Mouse (Mus musculus) adrenal gland, postnatal 36 days (tissue): ENCODE results near the gene Hoxa13. TPM values are rescaled to one million over a fixed set of nuclear protein-coding genes. Genes with fewer than 3 reads are reported as not detected.

Experiments used
- DNase-seq, 2 experiments: peaks; one replicate each; pipeline ENCODE4 v3.0.0; 2021; ENCODE audit warnings: mixed read lengths in 1 of 2
- total RNA-seq, 2 experiments: library from RNA; stranded (reverse); gene quantifications; 2 replicates each; pipeline ENCODE4 v1.2.3; 2021

Hoxa13 gene
- total RNA-seq, 2 experiments from 2014 or later = not detected

DNA sequence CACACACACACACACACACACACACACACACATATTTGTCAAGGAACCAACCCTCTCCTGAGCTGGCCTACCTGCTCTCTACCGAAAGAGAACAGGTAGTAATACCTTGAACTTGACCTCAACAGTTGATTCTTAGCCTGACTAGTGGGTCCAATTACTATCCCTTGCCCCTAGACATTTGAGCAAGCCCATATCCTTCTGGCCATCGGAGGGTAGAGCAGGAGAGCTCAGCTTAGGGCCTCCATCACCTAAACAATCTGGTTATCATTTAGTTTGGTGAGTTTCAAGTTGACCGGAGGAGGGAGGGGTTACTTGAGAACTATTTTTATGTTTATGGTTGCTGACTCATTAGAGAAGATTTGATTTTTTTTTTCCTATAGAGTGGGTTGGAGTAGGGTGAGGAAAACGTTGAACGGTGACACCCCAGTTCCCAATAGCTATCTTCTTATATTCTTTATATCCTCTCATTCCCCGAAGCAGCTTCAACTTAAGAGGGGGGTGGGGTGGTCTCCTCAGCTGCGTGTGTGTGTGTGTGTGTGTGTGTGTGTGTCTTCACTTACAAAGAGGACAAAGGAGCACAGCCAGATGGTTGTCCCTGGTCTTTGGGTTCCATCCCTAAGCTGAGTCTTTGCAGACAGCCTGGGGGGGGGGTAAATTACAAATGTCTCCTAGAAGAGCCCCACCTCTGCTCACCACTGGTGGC lies 9.4 kb downstream of the Hoxa13 start:
- DNase-seq = no peak

DNA sequence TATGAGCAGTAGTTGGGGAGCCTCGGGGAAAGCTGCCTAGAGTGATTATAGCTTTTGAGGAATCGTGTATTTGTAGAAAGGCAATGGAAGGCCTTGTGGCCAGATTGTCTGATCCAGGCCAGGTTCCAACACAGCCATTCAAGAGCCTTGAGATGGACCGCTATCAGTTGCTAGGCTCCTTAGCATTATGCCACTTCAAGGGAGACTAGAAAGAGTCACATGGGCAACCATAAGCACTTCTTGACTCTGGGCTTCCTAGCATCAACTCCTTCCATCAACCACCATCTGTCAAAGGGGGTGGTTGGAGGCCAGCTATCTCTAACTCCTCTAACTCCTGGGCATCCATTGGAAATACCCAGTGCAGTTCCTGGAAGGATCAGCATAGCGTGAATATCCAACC lies 10.9 kb downstream of the Hoxa13 start:
- DNase-seq = no peak

DNA sequence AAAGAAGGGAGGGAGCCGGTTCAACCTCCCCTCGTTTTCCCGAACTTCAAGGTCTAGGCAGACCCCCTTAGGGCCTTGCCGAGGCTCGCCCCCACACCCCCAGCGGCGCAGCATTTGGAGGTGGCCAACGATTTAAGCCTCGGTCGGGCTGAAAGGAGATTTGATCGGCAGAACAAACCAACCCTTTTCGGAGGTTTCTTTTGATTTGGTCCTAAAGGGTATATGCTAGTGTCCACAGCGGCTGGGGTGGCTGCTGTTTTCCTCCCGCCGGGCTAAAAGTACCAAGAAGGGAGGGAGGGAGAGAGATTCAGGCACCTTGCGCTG lies 11.3 kb downstream of the Hoxa13 start:
- no peak for DNase-seq

DNA sequence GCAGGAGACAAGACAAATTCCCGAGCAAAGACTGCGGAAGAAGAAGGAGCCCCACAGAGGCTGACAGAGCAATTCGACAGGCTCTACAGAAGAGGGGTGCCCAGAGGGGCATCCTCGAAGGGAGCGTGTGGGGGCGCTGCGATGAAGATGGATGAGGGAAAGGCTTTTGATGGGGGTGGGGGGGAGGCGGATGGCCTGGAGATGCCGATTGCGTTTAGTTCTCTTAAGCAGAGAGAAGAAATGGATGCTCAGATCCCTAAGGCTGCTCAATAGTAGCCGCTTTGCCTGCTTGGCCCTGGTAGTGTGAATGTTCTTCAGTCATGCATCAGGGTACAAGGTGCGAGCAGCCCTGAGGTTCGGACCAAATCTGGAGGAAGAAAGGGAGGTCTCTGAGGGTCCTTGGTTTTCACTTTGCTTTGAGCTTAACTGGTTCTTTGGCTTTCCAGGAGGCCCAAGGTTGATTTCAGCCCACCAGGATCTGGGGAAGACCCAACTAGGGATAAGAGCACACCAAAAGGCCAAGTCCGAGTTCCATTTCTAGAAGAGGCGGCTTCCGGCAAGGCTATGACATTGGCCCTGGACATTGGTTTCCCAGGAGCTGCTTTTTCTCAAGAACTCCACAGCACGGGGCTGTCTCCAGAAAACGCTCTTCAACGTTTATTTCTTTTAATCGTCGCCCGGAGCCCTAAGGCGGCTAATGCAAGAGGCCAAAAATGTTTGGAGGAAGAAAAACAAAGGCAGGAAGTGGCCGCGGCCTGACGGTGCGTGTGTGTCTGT lies 11.9 kb downstream of the Hoxa13 start:
- no peak for DNase-seq

DNA sequence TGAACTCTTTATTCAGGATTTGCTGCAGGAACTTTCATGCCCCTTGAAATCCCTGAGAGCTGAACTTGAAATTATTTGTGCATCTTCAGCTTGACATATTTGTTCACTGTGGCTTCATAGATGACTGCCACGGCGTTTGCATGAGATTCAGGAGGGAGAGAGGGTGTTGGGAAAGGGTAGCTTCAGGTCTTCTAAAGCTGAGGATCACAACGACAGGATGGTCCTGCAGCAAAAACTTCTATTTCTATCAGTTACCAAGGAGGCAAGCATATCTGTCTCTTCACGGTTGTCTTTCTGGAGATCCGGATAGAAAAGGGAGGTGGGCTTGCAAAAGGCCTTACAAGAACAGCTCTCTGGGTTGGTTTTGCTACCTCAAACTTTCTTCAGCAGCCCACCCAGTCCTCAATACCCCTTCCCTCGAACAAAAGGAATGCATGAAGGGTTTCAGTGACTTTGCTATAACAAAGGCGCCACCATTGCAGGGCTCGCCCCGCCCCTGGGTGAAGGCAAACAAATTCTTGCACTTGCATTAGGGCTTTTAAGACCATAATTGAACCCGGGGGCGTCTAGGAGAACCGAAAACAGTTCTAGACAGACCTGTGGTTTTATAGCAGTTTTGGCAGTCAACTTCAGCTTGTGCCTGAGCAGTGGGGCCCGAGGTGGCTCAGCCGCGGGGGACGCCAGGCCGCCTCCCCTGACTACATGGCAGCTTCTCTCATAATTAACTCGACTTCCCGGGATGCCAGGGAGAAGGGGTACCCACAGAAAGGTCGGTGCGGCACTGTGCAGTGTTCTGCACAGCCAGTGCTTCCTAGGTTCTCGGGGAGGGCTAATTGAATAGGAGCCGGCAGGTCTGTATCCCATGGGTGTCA lies 12.7 kb downstream of the Hoxa13 start:
- DNase-seq = no peak

DNA sequence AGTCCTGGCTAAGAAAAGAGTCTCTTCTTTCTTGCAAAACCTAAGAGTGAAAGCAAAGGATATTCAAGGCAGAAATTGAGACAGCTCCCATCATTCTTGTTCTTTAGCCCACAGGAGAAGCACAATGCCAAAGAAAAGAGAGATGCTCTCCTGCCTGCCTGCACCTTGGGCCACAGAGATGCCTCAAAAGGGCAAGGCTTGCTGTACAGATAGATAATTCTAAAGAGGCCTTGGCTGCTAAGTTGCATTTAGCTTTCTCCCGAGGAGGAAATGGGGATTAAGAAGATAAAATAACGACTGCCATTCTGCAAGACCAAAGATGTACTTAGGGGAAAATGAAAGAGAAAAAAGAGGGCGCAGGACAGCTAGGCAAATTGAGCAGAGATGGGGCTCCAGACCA lies 13.8 kb downstream of the Hoxa13 start:
- no peak for DNase-seq

DNA sequence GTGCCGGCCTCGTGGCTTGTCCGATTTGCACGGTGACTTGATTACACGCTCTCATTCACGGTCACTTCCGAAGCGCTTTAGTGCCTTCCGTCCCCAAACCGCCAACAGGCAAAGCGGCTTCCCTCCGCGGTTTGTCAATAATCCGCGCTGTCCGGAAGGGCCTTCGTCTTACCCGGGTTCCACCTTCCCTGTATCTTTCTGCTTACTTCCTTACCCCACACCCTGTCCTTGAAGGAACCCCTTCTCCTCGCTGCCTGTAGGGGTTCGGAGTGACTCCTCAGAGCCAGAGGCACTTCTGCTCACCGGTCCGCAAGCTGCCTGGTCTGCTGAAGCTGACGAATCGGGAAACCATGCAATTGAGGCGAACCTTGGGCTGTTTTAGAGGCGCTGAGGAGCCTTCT lies 14.3 kb downstream of the Hoxa13 start:
- no peak for DNase-seq

DNA sequence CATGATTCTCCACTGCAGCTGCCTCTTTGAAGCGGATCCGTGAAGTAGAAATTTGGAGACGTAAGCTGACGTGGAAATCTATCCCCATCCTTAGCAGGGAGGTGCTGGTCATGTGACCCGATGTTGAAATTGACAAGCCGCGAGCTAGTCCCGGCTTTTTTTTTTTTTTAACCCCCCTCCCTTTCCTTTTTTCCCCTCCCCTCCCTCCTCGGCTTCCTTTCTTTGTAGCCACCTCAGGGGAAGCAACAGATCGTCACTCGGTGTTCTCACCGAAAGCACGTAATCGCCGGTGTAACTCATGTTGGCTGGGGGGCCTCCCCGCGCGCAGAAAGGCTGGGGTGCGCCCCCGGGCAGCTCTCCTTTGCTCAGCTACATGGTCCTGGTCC lies 14.9 kb downstream of the Hoxa13 start, which contains the start of gene Hoxa11:
Hoxa11 (minus strand) TSS at position 54 of the 386 bp plus-strand sequence.
- no peak for DNase-seq

DNA sequence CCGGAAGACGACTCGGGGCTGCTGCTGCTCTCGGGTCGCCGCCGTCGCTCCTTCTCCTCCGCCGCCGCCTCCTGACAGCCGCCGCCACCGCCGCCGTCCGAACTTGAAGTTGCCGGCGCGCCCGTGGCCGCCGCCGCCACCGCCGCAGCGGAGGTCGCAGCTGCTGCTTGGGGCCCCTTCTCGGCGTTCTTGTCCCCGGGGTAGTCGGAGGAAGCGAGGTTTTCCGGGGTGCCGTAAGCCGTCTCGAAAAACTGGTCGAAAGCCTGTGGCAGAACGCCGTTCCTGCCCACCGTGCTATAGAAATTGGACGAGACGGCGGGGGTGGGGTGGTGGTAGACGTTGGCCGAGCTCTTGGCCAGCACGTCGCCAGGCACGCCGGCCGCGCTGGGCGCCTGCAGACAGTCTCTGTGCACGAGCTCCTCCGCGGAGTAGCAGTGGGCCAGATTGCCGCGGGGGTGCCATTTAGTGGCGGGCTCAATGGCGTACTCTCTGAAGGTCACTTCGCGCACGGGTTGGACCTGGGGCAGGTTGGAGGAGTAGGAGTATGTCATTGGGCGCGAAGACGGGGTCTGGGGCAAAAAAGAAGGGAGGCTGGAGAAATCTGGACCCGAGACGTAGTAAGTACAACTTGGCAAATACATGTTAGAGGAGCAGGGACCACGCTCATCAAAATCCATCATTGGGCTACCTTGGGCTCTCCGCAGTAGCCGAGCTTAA lies 15.5 kb downstream of the Hoxa13 start:
- DNase-seq = no peak

DNA sequence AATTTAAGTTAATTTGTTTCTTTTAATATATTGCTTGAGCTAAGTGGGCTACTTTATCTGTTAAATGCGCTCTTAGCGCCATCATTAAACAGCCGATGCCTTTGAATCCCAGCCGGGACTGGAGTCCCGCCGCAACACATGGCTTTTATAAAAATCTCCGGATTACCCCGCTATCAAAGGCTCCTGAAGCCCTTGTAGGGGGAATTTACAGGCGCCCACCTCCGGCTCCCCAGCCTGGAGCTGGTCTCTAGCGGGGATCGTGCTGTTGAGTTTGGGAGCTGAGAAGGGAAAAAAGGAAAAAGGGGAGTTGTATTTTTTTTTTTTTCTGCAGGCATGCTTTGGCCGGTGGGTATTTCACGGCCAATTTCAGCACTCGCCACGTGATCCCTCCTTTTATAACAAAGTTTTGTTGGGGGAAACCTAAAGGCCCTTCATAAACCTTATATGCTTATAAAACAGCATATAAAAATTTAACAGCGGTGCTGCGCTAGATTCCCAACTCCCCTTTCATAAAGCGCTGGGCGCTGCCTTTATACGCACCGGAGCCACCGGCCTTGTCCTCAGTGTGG lies 16.1 kb downstream of the Hoxa13 start:
- no peak for DNase-seq

DNA sequence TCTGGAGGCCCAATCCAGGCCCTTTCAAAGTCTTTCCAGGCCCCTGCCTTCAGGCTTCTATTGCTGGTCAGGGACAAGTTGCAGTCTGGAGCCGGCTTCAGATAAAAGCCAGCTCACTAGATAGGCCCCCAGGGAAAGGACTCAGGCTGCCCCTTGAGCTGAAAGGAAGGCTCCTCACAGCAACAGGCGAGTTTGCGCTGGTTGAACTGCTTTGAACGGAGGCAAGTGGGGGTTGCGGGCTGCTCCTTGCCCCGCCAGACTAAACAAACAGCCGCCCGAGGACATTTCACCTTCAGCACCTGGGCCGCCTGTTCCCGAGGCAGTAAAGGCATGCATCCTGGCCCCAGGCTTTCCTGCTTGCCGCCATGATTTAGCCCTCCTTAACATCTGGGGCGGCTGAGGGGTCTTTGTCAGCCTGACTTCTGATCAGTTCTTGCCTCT lies 17.0 kb downstream of the Hoxa13 start:
- DNase-seq = no peak

DNA sequence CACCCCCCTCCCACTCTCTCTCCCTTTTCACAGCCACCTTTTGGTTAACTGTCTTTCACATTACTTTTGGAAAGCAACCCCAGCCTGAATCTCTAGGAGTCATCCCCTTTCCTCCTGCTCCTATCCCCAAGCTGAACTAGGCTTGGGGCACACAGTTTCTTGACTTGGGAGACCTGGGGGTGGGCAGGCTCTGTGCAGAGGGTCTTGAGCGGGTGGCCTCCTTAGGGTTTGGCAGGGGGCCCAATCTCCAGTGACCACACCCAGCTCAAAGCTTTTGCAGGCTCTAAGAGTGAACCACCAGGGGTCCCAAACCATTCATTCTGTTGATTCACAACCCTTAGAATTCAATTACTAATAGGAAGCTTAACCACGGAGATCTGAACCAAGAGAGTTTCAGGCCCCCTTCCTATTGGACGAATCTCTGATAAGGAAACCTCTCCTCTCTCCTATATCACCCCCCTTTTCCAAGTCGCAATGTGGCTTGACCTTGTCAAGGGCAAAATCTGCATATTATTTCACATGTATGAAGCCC lies 17.8 kb downstream of the Hoxa13 start:
- no peak for DNase-seq

DNA sequence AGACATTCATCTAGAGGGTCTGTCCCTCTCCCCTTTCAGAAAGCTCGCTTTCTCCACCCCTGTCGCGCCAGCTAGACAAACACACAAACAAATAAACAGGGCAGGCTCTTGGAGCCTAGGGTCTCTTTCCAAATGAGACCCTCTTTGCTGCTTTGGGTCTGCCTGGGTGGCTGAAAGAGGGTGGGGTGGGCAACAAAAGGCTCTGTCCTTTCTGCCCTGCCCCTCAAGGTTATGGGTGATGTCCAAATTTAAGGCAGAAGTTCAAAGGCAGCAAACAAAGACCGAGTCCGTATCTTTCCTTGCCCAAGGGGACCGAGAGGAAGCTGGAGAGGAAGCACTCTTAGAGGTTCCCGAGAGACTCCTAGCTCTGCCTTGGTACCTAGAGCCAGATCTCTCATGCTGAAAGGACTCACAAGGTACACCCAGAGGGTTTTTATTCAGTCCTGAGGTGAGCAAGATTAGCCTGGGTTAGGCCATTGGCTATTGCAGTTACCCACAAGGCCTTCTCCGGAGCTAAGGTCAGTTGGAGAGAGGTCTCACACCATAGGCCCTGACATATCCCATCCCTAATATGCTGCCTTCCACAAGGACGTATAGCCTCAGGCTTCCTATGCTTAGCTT lies 19.6 kb downstream of the Hoxa13 start:
- no peak for DNase-seq

DNA sequence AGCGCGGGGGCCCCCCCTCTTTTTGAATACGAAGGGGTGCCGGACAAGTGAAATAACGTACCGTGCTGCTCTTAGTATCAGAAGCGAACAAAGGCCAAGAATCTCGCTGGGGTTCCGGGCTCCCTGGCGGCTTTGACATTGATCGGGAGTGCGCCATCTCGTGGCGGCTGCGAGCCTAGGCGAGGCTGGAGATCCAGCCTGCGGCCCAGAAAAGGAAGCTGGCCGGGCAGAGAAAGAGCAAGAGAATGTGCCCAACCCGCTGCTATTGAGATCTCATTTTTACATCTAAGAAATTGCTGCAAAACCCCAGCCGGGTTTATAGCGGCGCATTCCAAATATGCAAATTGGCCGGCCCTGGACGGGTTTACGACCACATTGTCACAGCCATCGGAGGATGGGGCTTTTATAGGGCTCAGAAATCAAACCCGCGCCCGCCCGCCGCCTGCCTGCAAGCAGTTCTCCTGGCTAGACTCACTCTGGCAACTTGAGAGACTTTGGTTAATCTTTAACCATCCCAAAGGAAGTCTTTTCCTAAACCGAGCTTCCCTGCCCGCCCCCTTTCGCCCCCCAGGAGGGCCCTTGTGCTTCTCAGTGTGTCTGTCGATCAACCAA lies 20.2 kb downstream of the Hoxa13 start, which contains the start of gene Hoxa10:
Hoxa10 (minus strand) TSS at position 466 of the 612 bp plus-strand sequence.
- peak; percentile 79 to 84 for DNase-seq

DNA sequence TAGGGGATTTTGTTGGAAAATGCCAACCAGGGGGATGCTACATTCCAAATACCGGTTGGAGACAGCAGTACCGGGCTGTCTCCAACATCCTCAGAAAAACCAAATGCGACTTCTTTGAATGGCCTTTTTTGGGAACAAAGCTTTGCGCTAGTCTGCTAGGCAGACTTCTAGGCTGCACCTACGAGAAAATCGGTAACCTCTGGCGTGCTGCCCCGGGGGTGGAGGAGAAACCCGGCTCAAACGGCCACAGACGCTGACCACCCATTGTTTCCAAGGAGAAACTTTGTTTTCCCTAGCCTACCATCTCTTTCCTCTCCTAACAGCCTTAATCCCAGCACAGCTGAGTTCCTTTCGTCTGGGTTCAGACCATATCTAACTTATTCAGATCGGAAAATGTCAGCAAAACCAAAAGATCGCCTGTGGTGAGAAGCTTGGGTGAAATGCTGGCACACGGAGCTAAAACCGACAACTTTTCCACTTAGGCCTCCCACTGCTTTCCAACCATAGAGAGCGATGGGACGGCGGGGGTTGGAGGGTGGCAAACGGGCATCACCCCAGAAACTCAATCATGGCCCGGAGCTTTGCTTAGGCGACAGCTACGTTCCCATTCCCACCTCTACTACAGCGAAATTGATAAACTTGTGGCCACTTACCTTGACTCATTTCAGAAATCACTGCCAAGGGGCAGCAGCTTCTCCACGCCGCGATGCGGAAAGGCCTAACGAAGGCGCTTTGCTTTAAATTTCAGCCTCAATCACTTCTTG lies 20.9 kb downstream of the Hoxa13 start:
- no peak for DNase-seq

DNA sequence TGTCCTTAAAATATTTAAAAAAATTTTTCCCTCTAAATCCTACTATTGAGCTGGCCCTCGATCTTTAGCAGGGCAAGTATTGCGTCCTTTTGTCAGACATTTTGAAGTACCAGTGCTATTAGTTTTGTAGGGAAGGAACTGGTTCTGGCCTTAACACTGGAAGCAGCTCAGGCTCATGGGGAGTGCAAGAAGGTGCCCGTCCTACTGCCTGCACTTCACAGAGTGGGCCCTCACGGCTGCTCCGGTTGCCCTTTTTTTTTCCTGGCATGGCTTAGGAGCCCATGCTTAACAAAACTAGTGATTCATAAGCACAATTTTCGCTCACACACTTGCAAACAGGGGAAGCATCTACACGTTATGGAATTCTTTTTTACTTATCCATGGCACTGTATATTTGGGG lies 21.7 kb downstream of the Hoxa13 start:
- no peak for DNase-seq

DNA sequence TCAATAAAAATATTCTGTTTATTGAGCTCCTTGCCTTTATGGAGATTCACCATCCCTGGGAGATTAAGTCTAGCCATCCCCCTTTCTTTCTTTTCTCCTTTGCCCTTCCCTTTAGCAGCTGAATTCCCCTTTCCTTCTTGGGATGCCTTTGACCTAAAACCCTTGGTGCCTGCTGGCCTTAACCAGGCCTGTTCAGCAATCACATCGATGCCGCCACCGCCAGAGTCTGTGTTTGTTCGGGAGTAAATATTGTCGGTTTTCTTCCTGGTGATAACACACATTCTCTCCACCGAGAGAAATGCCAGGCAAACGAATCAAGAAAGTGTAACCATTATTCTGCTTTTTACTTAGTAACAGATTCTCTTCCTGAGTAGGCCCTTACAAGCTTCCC lies 22.5 kb downstream of the Hoxa13 start:
- no peak for DNase-seq

DNA sequence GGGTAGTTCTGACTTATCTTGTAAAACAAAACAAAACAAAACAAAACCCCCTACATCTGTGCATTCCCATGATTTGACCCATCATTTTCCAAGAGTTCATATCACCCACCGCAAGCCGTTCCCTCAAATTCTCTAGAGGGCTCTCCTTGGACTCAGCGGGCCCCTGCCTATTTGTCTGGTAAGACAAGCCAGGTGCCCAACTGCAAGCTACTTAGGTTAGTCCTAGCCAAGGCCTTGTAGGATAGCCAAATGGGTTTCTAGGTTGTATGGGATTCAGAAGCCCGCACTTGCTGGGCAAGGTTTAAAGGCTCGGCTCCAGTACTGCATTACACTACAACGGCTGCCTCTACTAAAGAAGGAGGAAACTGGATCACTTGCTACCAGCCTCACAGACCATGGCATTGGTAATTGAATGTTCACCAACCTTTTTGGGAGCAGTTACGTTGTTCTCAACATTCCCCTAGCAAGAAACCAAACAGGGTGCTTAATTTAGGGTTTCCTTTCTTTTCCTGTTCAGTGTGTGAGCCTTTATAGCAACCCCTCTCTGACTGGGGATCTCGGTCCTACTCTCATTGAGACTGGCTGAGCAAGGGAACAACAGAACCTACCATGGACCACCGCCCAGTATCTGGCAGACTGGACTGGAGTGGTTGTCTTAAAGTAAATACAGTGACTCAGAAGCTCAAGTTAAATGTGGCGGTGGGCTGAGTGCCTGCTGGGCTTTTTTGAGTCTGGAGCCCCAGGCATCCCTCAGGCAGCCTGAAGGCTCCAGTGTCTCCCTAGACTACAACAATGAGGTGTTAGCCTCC lies 23.1 kb downstream of the Hoxa13 start:
- no peak for DNase-seq

DNA sequence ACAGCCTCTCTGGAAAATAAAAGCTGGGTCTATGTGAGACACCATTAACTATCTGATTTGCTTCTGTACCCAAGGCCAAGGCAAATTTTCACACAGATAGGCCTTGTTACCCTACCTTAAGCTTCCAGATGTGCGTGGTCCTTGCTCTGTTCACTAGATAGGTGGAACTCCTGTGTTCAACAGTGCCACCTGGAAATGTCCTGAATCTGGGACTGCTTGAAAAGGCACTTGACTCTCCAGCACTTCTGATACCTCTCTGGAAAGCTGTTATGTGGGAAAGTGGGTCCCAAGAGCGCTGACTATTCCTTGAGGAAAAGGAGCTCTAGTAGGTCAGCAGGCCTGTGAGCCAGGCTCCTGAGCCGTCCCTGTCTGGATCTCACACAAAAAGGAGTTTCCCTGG lies 23.9 kb downstream of the Hoxa13 start:
- no peak for DNase-seq
